Mouse (Mus musculus) hindbrain, embryonic 16.5 days (tissue): ENCODE measurements around the gene Rpl11. TPM values are rescaled to one million over a fixed set of nuclear protein-coding genes. Genes with fewer than 3 reads are reported as not detected.

Experiments used
- polyA plus RNA-seq: library from polyadenylated mRNA; unstranded; fragments of >200 nt; fragmentation: Nextera tagmentation; extraction: Ambion mirVana; gene quantifications from 2 replicates; pipeline ENCODE4 v1.2.1, GENCODE M21; 2015

Gene Rpl11
- polyA plus RNA-seq, 1 experiment from 2014 or later: 233 TPM

Other genes with a start within 250 kb of the Rpl11 start
- 144 and 166 TPM in 2 replicates for gene Srsf10, start 197.7 kb downstream of the Rpl11 start, polyA plus RNA-seq
- gene Pnrc2, start 179.6 kb downstream of the Rpl11 start, polyA plus RNA-seq: 98.2 and 103 TPM in 2 replicates
- gene Cnr2, start 158.0 kb downstream of the Rpl11 start, polyA plus RNA-seq: 0.09 and 0.10 TPM in 2 replicates
- gene Fuca1, start 132.7 kb downstream of the Rpl11 start, polyA plus RNA-seq: 74.1 and 78.4 TPM in 2 replicates
- gene Hmgcl, start 107.0 kb downstream of the Rpl11 start, polyA plus RNA-seq: 64.7 and 66.8 TPM in 2 replicates
- gene Gale, start 89.7 kb downstream of the Rpl11 start, polyA plus RNA-seq: 49.4 and 50.1 TPM in 2 replicates
- gene Lypla2, start 80.8 kb downstream of the Rpl11 start, polyA plus RNA-seq: 225 and 229 TPM in 2 replicates
- gene Pithd1, start 66.2 kb downstream of the Rpl11 start, polyA plus RNA-seq: 60.6 and 67.1 TPM in 2 replicates
- gene Eloa, start 31.7 kb downstream of the Rpl11 start, polyA plus RNA-seq: 25.0 and 27.1 TPM in 2 replicates
- gene Id3, start 90.1 kb upstream of the Rpl11 start, polyA plus RNA-seq: 214 and 226 TPM in 2 replicates
- gene E2f2, start 119.0 kb upstream of the Rpl11 start, polyA plus RNA-seq: 3.4 TPM in 2 replicates
- 6.2 and 7.9 TPM in 2 replicates for gene Asap3, start 152.9 kb upstream of the Rpl11 start, polyA plus RNA-seq
- gene Tcea3, start 194.3 kb upstream of the Rpl11 start, polyA plus RNA-seq: 2.1 and 3.5 TPM in 2 replicates
- 35.2 and 44.8 TPM in 2 replicates for gene Zfp46, start 231.3 kb upstream of the Rpl11 start, polyA plus RNA-seq